Mouse (Mus musculus) megakaryocyte, embryonic 14.5 days (primary cell): ENCODE measurements around the gene Sbpl.

Experiments used
- FLI1 ChIP-seq: IDR thresholded peaks from 2 replicates; pipeline ENCODE4 v1.6.1; 2012; ENCODE audit warnings: low read length, inconsistent platforms, mixed read lengths
- GATA1 ChIP-seq: IDR thresholded peaks from 3 replicates; pipeline ENCODE4 v1.6.1; 2012; ENCODE audit warnings: mixed read lengths, low read length, inconsistent platforms, borderline replicate concordance

GRCm38 (mm10) chr17:23955174-23955573 is at the start of gene Sbpl:
- TF ChIP-seq GATA1 (no peak), FLI1 (no peak)
